Mouse (Mus musculus) gonadal fat pad, adult 2 months (tissue): ENCODE measurements around the gene Vill. TPM values are rescaled to one million over a fixed set of nuclear protein-coding genes. Genes with fewer than 3 reads are reported as not detected.

Experiments used
- DNase-seq: peaks from one replicate; pipeline ENCODE4 v3.0.0-alpha.2; 2012; ENCODE audit warnings: low read depth
- polyA plus RNA-seq: library from polyadenylated mRNA; depleted of rRNA; stranded (reverse); fragments of >200 nt; gene quantifications from 2 replicates; pipeline ENCODE4 v1.2.3, GENCODE M21; 2012; rRNA removed

Gene Vill
- polyA plus RNA-seq, 1 experiment: 15.1 TPM

DNA sequence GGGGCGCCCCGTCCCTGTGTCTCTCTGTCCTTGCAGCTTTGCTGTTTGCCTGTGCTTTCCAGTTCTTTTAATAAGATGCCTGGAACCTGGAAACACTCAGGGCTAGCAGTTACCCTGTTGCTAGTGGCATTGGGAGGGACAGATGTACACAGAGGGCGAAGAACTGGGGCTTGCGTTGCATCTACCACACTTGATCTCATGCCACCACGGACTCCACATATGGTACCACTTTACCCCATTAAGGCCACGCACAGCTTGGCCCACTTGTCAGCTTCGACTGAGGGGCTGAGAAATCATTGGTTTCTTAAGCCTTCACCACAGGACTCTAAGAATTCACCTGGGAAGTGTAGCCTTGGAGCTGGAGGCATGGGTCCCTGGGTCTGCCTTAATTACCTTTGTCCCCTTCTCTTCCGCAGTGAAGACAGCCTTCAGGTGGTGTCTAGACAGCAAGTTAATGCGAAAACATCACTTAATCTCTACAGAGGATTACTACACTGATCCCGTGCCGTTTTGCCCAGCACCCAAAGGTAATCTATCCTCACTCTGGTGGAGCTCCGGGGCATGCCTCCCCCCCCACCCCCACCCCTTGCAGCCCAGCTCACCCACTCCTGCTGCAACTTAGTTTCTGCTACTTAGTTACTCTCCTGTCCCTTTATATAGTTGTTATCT lies 57.2 kb downstream of the Vill start:
- DNase-seq: no peak

DNA sequence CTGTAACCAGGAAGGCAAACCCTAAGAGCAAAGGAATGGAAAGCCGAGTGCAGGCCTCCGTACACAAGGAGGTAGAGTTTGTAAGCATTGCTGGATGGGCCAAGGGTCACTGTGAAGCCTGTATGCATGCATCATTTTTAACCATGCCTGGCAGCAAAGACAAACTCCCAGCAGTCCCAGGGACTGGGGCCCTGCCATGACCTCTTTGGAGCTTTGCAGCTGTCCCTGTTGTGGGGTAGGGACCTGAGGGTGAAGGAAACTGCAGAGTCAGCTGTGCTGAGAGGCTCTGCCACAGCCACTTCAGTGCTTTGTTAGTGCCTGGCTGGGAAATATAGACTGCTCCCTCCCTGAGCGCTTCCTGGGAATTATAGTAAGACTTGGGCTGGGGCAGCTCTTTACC lies 58.1 kb downstream of the Vill start:
- DNase-seq: no peak

- DNase-seq: no peak
These were observed 62.3 kb downstream of the Vill start for GRCm38 (mm10) chr9:119114911-119115310.

DNA sequence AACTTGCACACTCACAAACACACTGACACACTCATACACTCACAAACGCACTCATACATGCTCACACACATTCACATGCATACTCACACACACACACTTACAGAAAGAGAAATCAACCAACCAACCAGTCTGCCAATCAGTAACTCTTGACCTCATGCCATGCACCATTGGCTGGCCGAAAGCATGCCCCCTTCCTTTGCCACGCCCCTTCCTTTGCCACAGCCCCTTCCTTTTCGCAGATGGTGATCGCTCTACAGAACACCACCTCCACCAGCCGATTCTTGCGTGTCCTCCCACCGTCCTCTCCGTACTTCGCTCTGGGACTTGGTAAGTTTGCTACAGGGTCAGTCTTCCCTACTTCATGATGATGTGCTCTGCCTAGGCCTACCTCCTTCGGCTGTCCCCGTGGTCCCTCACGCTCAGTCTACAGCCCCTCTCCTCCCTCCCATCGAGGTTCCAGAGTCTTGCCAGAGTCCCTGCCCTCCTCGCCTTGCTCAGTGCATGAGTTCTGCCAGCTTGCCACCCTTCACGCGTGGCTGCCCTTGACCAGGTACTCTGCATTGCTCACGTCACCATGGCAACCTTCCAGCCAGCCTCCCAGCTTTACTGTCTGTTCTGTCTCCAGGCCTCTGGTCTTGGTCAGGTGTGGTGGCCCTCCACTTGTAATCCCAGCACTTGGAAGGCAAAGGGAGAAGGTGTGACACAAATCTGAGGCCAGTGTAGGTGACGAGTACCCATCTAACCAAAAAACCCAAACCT lies 67.0 kb downstream of the Vill start:
- no peak for DNase-seq

DNA sequence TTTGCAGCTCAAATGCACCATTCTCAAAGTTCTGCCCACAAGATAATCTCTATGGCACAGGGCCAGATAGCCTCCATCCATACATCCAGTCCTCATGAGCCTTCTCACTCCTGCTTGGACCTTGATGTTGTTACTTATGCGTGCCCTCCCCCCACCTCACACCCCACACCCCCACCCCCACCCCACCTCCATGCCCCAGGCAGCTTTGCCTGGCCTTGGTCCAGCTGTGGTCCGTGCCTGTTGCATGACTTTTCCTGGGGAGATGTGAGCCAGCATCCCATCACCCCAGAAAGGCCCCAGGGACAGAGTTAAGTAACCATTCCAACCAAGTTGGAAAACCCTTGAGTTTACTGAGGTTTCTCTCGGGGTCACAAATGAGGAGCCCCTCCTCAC lies 67.6 kb downstream of the Vill start:
- DNase-seq: no peak

Other genes with a start within 250 kb of the Vill start
- gene Ctdspl, start 126.3 kb upstream of the Vill start, polyA plus RNA-seq: 40.5 and 42.4 TPM in 2 replicates
- 36.8 and 37.4 TPM in 2 replicates for gene Plcd1, start 40.7 kb downstream of the Vill start, polyA plus RNA-seq
- 8.1 and 12.9 TPM in 2 replicates for gene Dlec1, start 49.7 kb downstream of the Vill start, polyA plus RNA-seq
- gene Acaa1b, start 104.3 kb downstream of the Vill start, polyA plus RNA-seq: 30.0 and 48.1 TPM in 2 replicates
- 0.05 TPM in 1 of 2 replicates, not detected in the other for gene Gm47289, start 106.4 kb downstream of the Vill start, polyA plus RNA-seq
- 0.09 TPM in 1 of 2 replicates, not detected in the other for gene Slc22a13, start 156.3 kb downstream of the Vill start, polyA plus RNA-seq